Mouse (Mus musculus) adrenal gland, adult 8-10 months (tissue): Measurements from ENCODE around the gene Gm14569. TPM values are rescaled to one million over a fixed set of nuclear protein-coding genes. Genes with fewer than 3 reads are reported as not detected.

Experiments used
- microRNA-seq, 2 experiments: library from miRNA; unstranded; fragments of <30 nt; microRNA quantifications; one replicate each; pipeline ENCODE4 v1.2.0; 2022
- total RNA-seq, 4 experiments: library from RNA; stranded (reverse); gene quantifications; 2 replicates each; pipeline ENCODE4 v1.2.4; 2022

Gm14569 gene
- total RNA-seq, 4 experiments from 2014 or later = 0.28 to 0.61 TPM; not detected in 2

Small RNAs within 50 kb of the gene (microRNA-seq; reads per million reads assigned to microRNA genes)
- 0 reads per million in 2 experiments for gene Gm44485

Other genes with a start within 250 kb of the Gm14569 start
- gene Lonrf3, start 163.5 kb downstream of the Gm14569 start, total RNA-seq = 1 to 10 TPM; 3.7 to 4.9 (median 4.0) TPM
- not detected for gene Gm6268, start 90.5 kb downstream of the Gm14569 start, total RNA-seq
- gene Pgrmc1, start 106.4 kb upstream of the Gm14569 start, total RNA-seq = 100 to 1,000 TPM; 402 to 571 (median 482) TPM
- 10 to 100 TPM in 1 of 4 experiments, 1 to 10 TPM in 3; 7.9 to 14.3 (median 8.5) TPM for gene Akap17b, start 153.6 kb upstream of the Gm14569 start, total RNA-seq